In genomic region chr6:107541918-107542317, GRCm38 (mm10) we compare ENCODE assay signal across 14 mouse cellular contexts. TPM values are rescaled to one million over a fixed set of nuclear protein-coding genes. Genes with fewer than 3 reads are reported as not detected.
A peak's percentile ranks its signal among the peaks of the same experiment; 100 is the strongest.
DNase-seq lines count a peak whose midpoint lies in the region; ATAC-seq and TF ChIP-seq lines count a peak whose summit lies in the region.
"Had no signal": no experiment of that assay in that cellular context is flagged by ENCODE, and none has a peak within 500 bp of the region (broad histone marks: within the 10 kb centered on the region; RNA-seq: fewer than 3 reads in every experiment).

No protein-coding gene starts in this region.

- TF ChIP-seq CTCF in left cerebral cortex, adult 2 months (IDR thresholded peaks at IDR 0.05) = no peak

- H3K4me3 ChIP-seq in left cerebral cortex, adult 2 months = no peak overlapping the region
- H3K4me3 ChIP-seq: embryonic facial prominence, embryonic 13.5 days; heart, embryonic 10.5 days; limb, embryonic 15.5 days; midbrain, embryonic 10.5 days had no signal

- peak; percentile 11 to 15 for DNase-seq in left cerebral cortex, adult 18-20 months (ENCODE audit: low spot score in 2 of 2)
- DNase-seq in left cerebral cortex, adult 2 months (ENCODE audit: extremely low spot score in 1 of 2, low spot score in 2 of 2) = no peak
- DNase-seq in cerebellum, adult 18-20 months = peak; percentile 49 to 57
- peak; percentile 31 to 60 for DNase-seq in frontal cortex, postnatal 36 days (ENCODE audit: low spot score in 2 of 2)
- no peak for DNase-seq in gastrocnemius, postnatal 25 days
- DNase-seq: kidney, adult 2 months had no signal

- peak; percentile 63 for ATAC-seq in cerebellum, adult (ENCODE audit: insufficient number of reproducible peaks, low FRiP score, low TSS enrichment)
- ATAC-seq in megakaryocyte-erythroid progenitor cell, adult 5-6 weeks (replicated peaks; ENCODE audit: low FRiP score, low TSS enrichment, poor library complexity, severe bottlenecking) = no peak

- intact Hi-C loops in left cerebral cortex, adult 2 months (cut with DNase I) = loop anchor here (10.0 kb wide), 1 partner anchor 297 kb away; no protein-coding TSS in a partner anchor

- no peak overlapping the region for H3K27ac ChIP-seq in left cerebral cortex, adult 2 months
- H3K27ac ChIP-seq: embryonic facial prominence, embryonic 13.5 days; heart, embryonic 10.5 days; limb, embryonic 15.5 days; midbrain, embryonic 10.5 days had no signal

RNA-seq across cellular contexts. Expression of gene Lrrn1, which starts 12.3 kb away (rescaled TPM):
- 10 to 100 TPM; 47.2 to 51.4 TPM for total RNA-seq in left cerebral cortex, adult 18-20 months (2021)
- 10 to 100 TPM; 49.7 to 52.7 TPM for total RNA-seq in left cerebral cortex, adult 2 months (2021)
- total RNA-seq in megakaryocyte-erythroid progenitor cell, adult 5-6 weeks (2014; fragmentation: Nextera tagmentation) = not detected in 2 replicates
- total RNA-seq in megakaryocyte-erythroid progenitor cell, adult 5-6 weeks (2017) = not detected in 2 replicates
- 1 to 10 TPM; 6.8 to 8.3 TPM for total RNA-seq in gastrocnemius, postnatal 25 days (2021)
- total RNA-seq: CH12.LX; hematopoietic stem cell, adult 5-6 weeks had no signal

Comparison
In these comparisons a context has a peak if more than half of its experiments do, and no peak if none do; other contexts are left out.
1. DNase-seq: peak in left cerebral cortex, adult 18-20 months (2 of 2), cerebellum, adult 18-20 months (2 of 2) and frontal cortex, postnatal 36 days (2 of 2); none in left cerebral cortex, adult 2 months (0 of 2) and gastrocnemius, postnatal 25 days (single experiment).
2. RNA of gene Lrrn1, which starts 12.3 kb away (total RNA-seq): 49.7 to 52.7 TPM in left cerebral cortex, adult 2 months, 47.2 to 51.4 TPM in left cerebral cortex, adult 18-20 months and 6.8 to 8.3 TPM in gastrocnemius, postnatal 25 days; not detected in megakaryocyte-erythroid progenitor cell, adult 5-6 weeks; every median in the first group is over 4 times any median in the second.